Mouse (Mus musculus) hindbrain, embryonic 12.5 days (tissue): Measurements from ENCODE around the gene Atp1a4. TPM values are rescaled to one million over a fixed set of nuclear protein-coding genes. Genes with fewer than 3 reads are reported as not detected.

Source experiments
- ATAC-seq: fragments of 200-750 bp; cut with Nextera tagmentation; 2 replicates; pipeline ENCODE4 v1.8.0; 2017; ENCODE audit warnings: moderate TSS enrichment; ENCODE audit not compliant: low FRiP score
- H3K27ac ChIP-seq: fragments of 300-500 bp; sonication (generic); 2 replicates; pipeline ENCODE4 v1.5.1; 2016; ENCODE audit warnings: mild to moderate bottlenecking
- H3K27me3 ChIP-seq: fragments of 300-500 bp; sonication (generic); 2 replicates; pipeline ENCODE4 v1.6.1; 2016; ENCODE audit warnings: mild to moderate bottlenecking
- H3K36me3 ChIP-seq: fragments of 300-500 bp; sonication (generic); 2 replicates; pipeline ENCODE4 v1.6.1; 2016; ENCODE audit warnings: mild to moderate bottlenecking
- H3K4me1 ChIP-seq: fragments of 300-500 bp; sonication (generic); 2 replicates; pipeline ENCODE4 v1.6.1; 2016
- H3K4me2 ChIP-seq: fragments of 300-500 bp; sonication (generic); replicated peaks from 2 replicates; pipeline ENCODE4 v1.6.1; 2016; ENCODE audit warnings: mild to moderate bottlenecking
- H3K4me3 ChIP-seq: fragments of 300-500 bp; sonication (generic); 2 replicates; pipeline ENCODE4 v1.5.1; 2016; ENCODE audit warnings: mild to moderate bottlenecking
- H3K9ac ChIP-seq: fragments of 300-500 bp; sonication (generic); 2 replicates; pipeline ENCODE4 v1.6.1; 2016; ENCODE audit warnings: mild to moderate bottlenecking, moderate library complexity
- H3K9me3 ChIP-seq: fragments of 300-500 bp; sonication (generic); replicated peaks from 2 replicates; pipeline ENCODE4 v1.6.1; 2016; ENCODE audit warnings: mild to moderate bottlenecking
- WGBS: fragments of 180-500 bp; shearing (Covaris S2); methylation state at CpG from one replicate; pipeline ENCODE4 v1.1.7; 2016; 5-methylcytosine and 5-hydroxymethylcytosine counted together
- polyA plus RNA-seq: library from polyadenylated mRNA; unstranded; fragments of >200 nt; fragmentation: Nextera tagmentation; extraction: Ambion mirVana; gene quantifications from 2 replicates; pipeline ENCODE4 v1.2.1, GENCODE M21; 2016

Gene Atp1a4
- polyA plus RNA-seq, 1 experiment from 2014 or later: not detected

- Histone ChIP-seq H3K4me1 (no peaks in the 10 kb centered on the region), H3K27me3 (no peaks in the 10 kb centered on the region), H3K9me3 (no peaks in the 10 kb centered on the region), H3K27ac (no peak overlapping the region), H3K9ac (no peak overlapping the region), H3K4me3 (no peak overlapping the region), H3K36me3 (peaks cover 48% of the 10 kb centered on the region), H3K4me2 (no peak overlapping the region)
- ATAC-seq: no peak
- 97% methylated on average over 6 of the region's 6 CpGs for WGBS
Observed at GRCm38 (mm10) chr1:172183056-172183455, 75.2 kb downstream of the Atp1a4 start.

GRCm38 (mm10) chr1:172181777-172182176 is 76.4 kb downstream of the Atp1a4 start:
- Histone ChIP-seq H3K4me3 (no peak overlapping the region), H3K9me3 (no peaks in the 10 kb centered on the region), H3K27me3 (no peaks in the 10 kb centered on the region), H3K27ac (no peak overlapping the region), H3K9ac (no peak overlapping the region), H3K36me3 (peaks cover 43% of the 10 kb centered on the region), H3K4me2 (no peak overlapping the region), H3K4me1 (no peaks in the 10 kb centered on the region)
- no peak for ATAC-seq
- WGBS: 93% methylated on average over 3 of the region's 3 CpGs

- Histone ChIP-seq H3K9me3 (no peaks in the 10 kb centered on the region), H3K27ac (no peak overlapping the region), H3K9ac (no peak overlapping the region), H3K4me1 (no peaks in the 10 kb centered on the region), H3K27me3 (no peaks in the 10 kb centered on the region), H3K36me3 (peaks cover 44% of the 10 kb centered on the region), H3K4me3 (no peak overlapping the region), H3K4me2 (no peak overlapping the region)
- no peak for ATAC-seq
- 70% methylated on average over 4 of the region's 4 CpGs for WGBS
Observed at GRCm38 (mm10) chr1:172180881-172181280, 77.3 kb downstream of the Atp1a4 start.

GRCm38 (mm10) chr1:172179102-172179501 is 79.1 kb downstream of the Atp1a4 start:
- Histone ChIP-seq H3K9me3 (no peaks in the 10 kb centered on the region), H3K4me3 (no peak overlapping the region), H3K9ac (no peak overlapping the region), H3K4me2 (no peak overlapping the region), H3K4me1 (no peaks in the 10 kb centered on the region), H3K36me3 (peaks cover 61% of the 10 kb centered on the region), H3K27ac (no peak overlapping the region), H3K27me3 (no peaks in the 10 kb centered on the region)
- ATAC-seq: no peak
- 84% methylated on average over 7 of the region's 7 CpGs for WGBS

- H3K4me1 ChIP-seq: no peaks in the 10 kb centered on the region
- H3K4me2 ChIP-seq: no peak overlapping the region
- H3K9ac ChIP-seq: no peak overlapping the region
- H3K36me3 ChIP-seq: peaks cover 70% of the 10 kb centered on the region
- WGBS: 93% methylated on average over 7 of the region's 7 CpGs
- no peaks in the 10 kb centered on the region for H3K27me3 ChIP-seq
- H3K27ac ChIP-seq: no peak overlapping the region
- no peak overlapping the region for H3K4me3 ChIP-seq
- ATAC-seq: no peak
- H3K9me3 ChIP-seq: no peaks in the 10 kb centered on the region
Observed at GRCm38 (mm10) chr1:172177791-172178190, 80.4 kb downstream of the Atp1a4 start.

Other genes with a start within 250 kb of the Atp1a4 start
- 60.4 and 68.6 TPM in 2 replicates for gene Vangl2, start 230.0 kb downstream of the Atp1a4 start, polyA plus RNA-seq
- 14.5 and 15.3 TPM in 2 replicates for gene Nhlh1, start 200.8 kb downstream of the Atp1a4 start, polyA plus RNA-seq
- 233 and 256 TPM in 2 replicates for gene Copa, start 175.9 kb downstream of the Atp1a4 start, polyA plus RNA-seq
- gene Ncstn, start 175.6 kb downstream of the Atp1a4 start, polyA plus RNA-seq: 128 and 132 TPM in 2 replicates
- 178 and 183 TPM in 2 replicates for gene Pex19, start 131.7 kb downstream of the Atp1a4 start, polyA plus RNA-seq
- 136 and 137 TPM in 2 replicates for gene Dcaf8, start 110.3 kb downstream of the Atp1a4 start, polyA plus RNA-seq
- gene Pea15a, start 51.6 kb downstream of the Atp1a4 start, polyA plus RNA-seq: 322 and 363 TPM in 2 replicates
- gene Casq1, start 38.5 kb downstream of the Atp1a4 start, polyA plus RNA-seq: 2.3 and 3.8 TPM in 2 replicates
- gene Igsf8, start 3.2 kb upstream of the Atp1a4 start, polyA plus RNA-seq: 147 and 159 TPM in 2 replicates
- gene Atp1a2, start 39.6 kb upstream of the Atp1a4 start, polyA plus RNA-seq: 13.7 and 16.1 TPM in 2 replicates
- gene Kcnj9, start 70.9 kb upstream of the Atp1a4 start, polyA plus RNA-seq: 1.2 and 2.0 TPM in 2 replicates
- 0.53 and 0.83 TPM in 2 replicates for gene Kcnj10, start 82.8 kb upstream of the Atp1a4 start, polyA plus RNA-seq
- gene Pigm, start 118.1 kb upstream of the Atp1a4 start, polyA plus RNA-seq: 9.4 and 9.8 TPM in 2 replicates
- 0.27 and 0.40 TPM in 2 replicates for gene Slamf9, start 216.9 kb upstream of the Atp1a4 start, polyA plus RNA-seq
- 69.9 and 82.2 TPM in 2 replicates for gene Igsf9, start 223.4 kb upstream of the Atp1a4 start, polyA plus RNA-seq
- 53.2 and 64.5 TPM in 2 replicates for gene Tagln2, start 241.6 kb upstream of the Atp1a4 start, polyA plus RNA-seq